Mouse (Mus musculus): ENCODE measurements at regions not wholly inside any gene's neighbourhood (a gene's known extent, or its start where the extent isn't known, plus 50 kb on each side); places are given as distances from the start of the nearest gene placed in this dataset.

DNA sequence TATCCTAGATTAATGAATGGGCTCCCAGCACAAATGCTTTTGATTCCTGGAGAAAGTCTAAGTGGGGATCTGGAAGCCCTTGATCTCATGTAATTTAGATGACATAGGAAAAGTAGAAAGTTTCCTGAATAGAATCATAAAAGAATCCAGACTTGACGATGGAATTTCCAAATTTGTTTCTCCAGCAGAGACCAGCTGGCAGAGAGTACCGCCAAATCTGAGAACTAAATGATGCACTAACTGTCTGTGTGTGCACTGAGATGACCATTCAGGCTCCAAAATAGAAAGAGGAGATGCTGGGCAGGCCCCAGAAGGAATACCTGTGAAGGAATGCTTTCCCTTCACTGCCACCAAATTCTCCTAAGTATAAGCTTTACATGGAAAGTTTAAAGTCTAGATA is 704.6 kb downstream of the Fat4 start:
- no peak for DNase-seq (ENCODE audit: low spot score)
- Histone ChIP-seq H3K4me3 (replicated peaks; ENCODE audit: low read length) (no peak overlapping the region), H3K36me3 (ENCODE audit: control insufficient read depth, insufficient read depth, low read length) (no peaks in the 10 kb centered on the region), H3K27ac (replicated peaks; ENCODE audit: low read depth, low read length) (no peak overlapping the region), H3K9me3 (ENCODE audit: control insufficient read depth, low read length) (no peaks in the 10 kb centered on the region), H3K4me2 (replicated peaks; ENCODE audit: low read depth, low read length, severe bottlenecking) (no peak overlapping the region), H3K9ac (ENCODE audit: low read depth, low read length, severe bottlenecking) (no peak overlapping the region), H3K27me3 (ENCODE audit: control insufficient read depth, insufficient read depth, low read length) (no peaks in the 10 kb centered on the region), H3K4me1 (ENCODE audit: control insufficient read depth, insufficient read depth, low read length) (no peaks in the 10 kb centered on the region)
- 53% methylated on average over 2 of the region's 2 CpGs for WGBS
- ATAC-seq (ENCODE audit: low FRiP score, low read depth), result no peak
- TF ChIP-seq POLR2A (IDR thresholded peaks at IDR 0.05; ENCODE audit: borderline replicate concordance, extremely low read depth, insufficient read depth, insufficient read length), result no peak

DNA sequence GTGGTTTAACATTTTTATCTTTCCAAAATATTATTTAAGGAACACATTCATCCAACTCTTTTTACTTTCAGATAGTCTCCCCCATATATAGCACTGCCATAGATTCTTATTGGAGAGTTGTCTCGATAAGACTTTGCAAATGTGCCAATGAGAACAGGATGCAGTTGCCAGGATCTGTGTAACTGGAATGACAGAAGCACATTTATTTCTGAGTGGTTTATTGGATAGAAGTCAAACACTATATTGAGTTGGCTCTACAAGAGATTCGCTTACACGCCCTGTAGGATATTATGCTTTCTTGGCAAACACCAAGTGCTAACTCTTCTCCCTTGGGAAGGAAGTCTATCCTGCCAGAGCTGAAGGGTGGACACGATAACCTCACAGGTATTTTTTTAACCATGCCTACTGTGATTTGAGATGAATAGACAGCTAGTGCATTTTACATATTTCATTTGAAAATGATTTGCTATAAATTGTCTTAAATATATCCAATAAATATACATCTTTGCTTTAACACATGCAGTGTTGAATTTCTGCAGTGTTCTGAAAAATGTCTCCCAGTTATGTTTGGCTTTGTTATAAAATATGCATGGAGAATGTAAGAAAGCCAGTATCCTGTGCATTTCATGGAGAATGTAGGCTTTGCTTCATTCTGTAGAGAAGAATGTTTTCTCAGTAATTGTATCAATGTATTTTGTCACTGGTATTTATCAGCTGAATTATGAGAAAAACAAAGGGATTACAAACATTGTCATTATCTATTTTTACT is 705.8 kb downstream of the Fat4 start:
- Histone ChIP-seq H3K27me3 (ENCODE audit: control insufficient read depth, insufficient read depth, low read length) (no peaks in the 10 kb centered on the region), H3K4me2 (replicated peaks; ENCODE audit: low read depth, low read length, severe bottlenecking) (no peak overlapping the region), H3K9me3 (ENCODE audit: control insufficient read depth, low read length) (no peaks in the 10 kb centered on the region), H3K4me1 (ENCODE audit: control insufficient read depth, insufficient read depth, low read length) (no peaks in the 10 kb centered on the region), H3K4me3 (replicated peaks; ENCODE audit: low read length) (no peak overlapping the region), H3K36me3 (ENCODE audit: control insufficient read depth, insufficient read depth, low read length) (no peaks in the 10 kb centered on the region), H3K27ac (replicated peaks; ENCODE audit: low read depth, low read length) (no peak overlapping the region), H3K9ac (ENCODE audit: low read depth, low read length, severe bottlenecking) (no peak overlapping the region)
- DNase-seq (ENCODE audit: low spot score) (peak; percentile 49), ATAC-seq (ENCODE audit: low FRiP score, low read depth) (no peak)
- TF ChIP-seq POLR2A (IDR thresholded peaks at IDR 0.05; ENCODE audit: borderline replicate concordance, extremely low read depth, insufficient read depth, insufficient read length), result no peak
- 67% methylated on average over 4 of the region's 4 CpGs for WGBS

DNA sequence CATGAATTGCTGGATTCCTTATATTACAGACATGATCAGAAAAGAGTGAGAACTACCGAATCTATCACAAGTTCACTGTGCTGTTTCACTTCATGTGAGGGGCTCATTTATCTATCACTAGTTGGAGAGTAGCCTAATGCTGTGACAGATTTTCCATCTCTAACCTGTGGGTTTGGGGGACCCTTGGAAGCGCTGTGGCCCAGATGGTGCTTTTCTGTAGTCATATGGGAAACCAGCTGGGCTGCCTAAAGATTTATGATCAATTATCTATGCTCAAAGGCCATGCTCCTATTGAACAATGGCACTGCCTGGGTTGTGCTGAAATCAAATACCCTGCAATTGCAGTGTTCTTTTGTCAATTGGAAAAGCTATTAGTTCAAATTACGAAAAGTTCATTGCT is 723.2 kb downstream of the Fat4 start:
- no peak overlapping the region for H3K4me3 ChIP-seq (replicated peaks; ENCODE audit: low read length)
- H3K4me2 ChIP-seq (replicated peaks; ENCODE audit: low read depth, low read length, severe bottlenecking), result no peak overlapping the region
- H3K9ac ChIP-seq (ENCODE audit: low read depth, low read length, severe bottlenecking), result no peak overlapping the region
- no peaks in the 10 kb centered on the region for H3K36me3 ChIP-seq (ENCODE audit: control insufficient read depth, insufficient read depth, low read length)
- H3K9me3 ChIP-seq (ENCODE audit: control insufficient read depth, low read length), result no peaks in the 10 kb centered on the region
- H3K27me3 ChIP-seq (ENCODE audit: control insufficient read depth, insufficient read depth, low read length), result no peaks in the 10 kb centered on the region
- no peaks in the 10 kb centered on the region for H3K4me1 ChIP-seq (ENCODE audit: control insufficient read depth, insufficient read depth, low read length)
- TF ChIP-seq POLR2A (IDR thresholded peaks at IDR 0.05; ENCODE audit: borderline replicate concordance, extremely low read depth, insufficient read depth, insufficient read length), result no peak
- 70% methylated on average over 3 of the region's 3 CpGs for WGBS
- no peak for DNase-seq (ENCODE audit: low spot score)
- no peak for ATAC-seq (ENCODE audit: low FRiP score, low read depth)
- H3K27ac ChIP-seq (replicated peaks; ENCODE audit: low read depth, low read length), result no peak overlapping the region

DNA sequence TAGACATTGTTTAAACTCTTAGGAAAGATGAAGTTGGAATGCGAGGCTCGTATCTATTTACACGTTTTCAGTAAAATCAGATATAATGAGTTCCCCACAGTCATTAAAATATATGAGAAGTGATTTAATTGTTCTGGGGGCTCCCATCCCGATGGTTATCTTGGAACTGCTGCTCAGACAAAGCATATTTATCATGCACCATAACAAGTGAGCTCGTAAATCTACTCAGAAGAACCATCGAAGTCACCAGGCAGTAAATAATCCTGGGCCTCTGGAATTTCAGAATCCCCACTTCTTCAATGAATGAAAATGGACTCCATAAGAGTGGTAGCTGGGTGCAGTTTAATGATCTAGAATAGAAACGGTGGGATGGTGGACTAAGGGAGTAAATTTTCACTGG is 725.7 kb downstream of the Fat4 start:
- H3K9ac ChIP-seq (ENCODE audit: low read depth, low read length, severe bottlenecking), result no peak overlapping the region
- no peak overlapping the region for H3K4me2 ChIP-seq (replicated peaks; ENCODE audit: low read depth, low read length, severe bottlenecking)
- H3K4me1 ChIP-seq (ENCODE audit: control insufficient read depth, insufficient read depth, low read length), result no peaks in the 10 kb centered on the region
- H3K4me3 ChIP-seq (replicated peaks; ENCODE audit: low read length), result no peak overlapping the region
- H3K27ac ChIP-seq (replicated peaks; ENCODE audit: low read depth, low read length), result no peak overlapping the region; the same call in 1 of the 2 replicates
- WGBS, result 30% methylated on average over 7 of the region's 7 CpGs
- H3K36me3 ChIP-seq (ENCODE audit: control insufficient read depth, insufficient read depth, low read length), result no peaks in the 10 kb centered on the region
- no peaks in the 10 kb centered on the region for H3K27me3 ChIP-seq (ENCODE audit: control insufficient read depth, insufficient read depth, low read length)
- ATAC-seq (ENCODE audit: low FRiP score, low read depth), result no peak
- no peak for TF ChIP-seq POLR2A (IDR thresholded peaks at IDR 0.05; ENCODE audit: borderline replicate concordance, extremely low read depth, insufficient read depth, insufficient read length)
- DNase-seq (ENCODE audit: low spot score), result no peak
- H3K9me3 ChIP-seq (ENCODE audit: control insufficient read depth, low read length), result no peaks in the 10 kb centered on the region

DNA sequence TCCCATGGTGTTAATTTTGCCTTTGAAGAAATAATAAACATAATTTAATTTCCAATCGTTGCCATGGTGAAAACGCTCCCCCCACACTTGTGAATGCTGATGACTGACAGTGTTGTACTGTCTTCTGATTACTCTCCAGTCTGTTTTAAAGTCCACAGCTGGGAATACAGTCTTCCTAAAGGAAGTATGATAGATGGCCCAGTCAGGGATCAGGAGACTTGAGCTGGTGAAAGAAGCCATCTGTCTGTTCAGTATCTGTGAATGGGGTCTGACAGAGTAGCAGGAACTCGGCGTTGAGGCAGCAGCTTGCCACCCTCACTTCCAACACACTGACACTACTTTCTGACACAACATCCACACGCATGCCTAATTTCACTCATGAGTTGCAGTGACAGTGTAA is 751.2 kb downstream of the Fat4 start:
- no peak for TF ChIP-seq POLR2A (IDR thresholded peaks at IDR 0.05; ENCODE audit: borderline replicate concordance, extremely low read depth, insufficient read depth, insufficient read length)
- Histone ChIP-seq H3K9me3 (ENCODE audit: control insufficient read depth, low read length) (no peaks in the 10 kb centered on the region), H3K36me3 (ENCODE audit: control insufficient read depth, insufficient read depth, low read length) (no peaks in the 10 kb centered on the region), H3K9ac (ENCODE audit: low read depth, low read length, severe bottlenecking) (no peak overlapping the region), H3K27me3 (ENCODE audit: control insufficient read depth, insufficient read depth, low read length) (no peaks in the 10 kb centered on the region), H3K4me2 (replicated peaks; ENCODE audit: low read depth, low read length, severe bottlenecking) (no peak overlapping the region), H3K27ac (replicated peaks; ENCODE audit: low read depth, low read length) (no peak overlapping the region), H3K4me3 (replicated peaks; ENCODE audit: low read length) (no peak overlapping the region), H3K4me1 (ENCODE audit: control insufficient read depth, insufficient read depth, low read length) (no peaks in the 10 kb centered on the region)
- ATAC-seq (ENCODE audit: low FRiP score, low read depth), result no peak
- 87% methylated on average over 5 of the region's 5 CpGs for WGBS
- DNase-seq (ENCODE audit: low spot score), result no peak
